Mouse (Mus musculus): ENCODE measurements around the gene Lgals2. TPM values are rescaled to one million over a fixed set of nuclear protein-coding genes. Genes with fewer than 3 reads are reported as not detected.

The Lgals2 gene
- total and polyA plus RNA-seq, 3 experiments, result not detected

DNA sequence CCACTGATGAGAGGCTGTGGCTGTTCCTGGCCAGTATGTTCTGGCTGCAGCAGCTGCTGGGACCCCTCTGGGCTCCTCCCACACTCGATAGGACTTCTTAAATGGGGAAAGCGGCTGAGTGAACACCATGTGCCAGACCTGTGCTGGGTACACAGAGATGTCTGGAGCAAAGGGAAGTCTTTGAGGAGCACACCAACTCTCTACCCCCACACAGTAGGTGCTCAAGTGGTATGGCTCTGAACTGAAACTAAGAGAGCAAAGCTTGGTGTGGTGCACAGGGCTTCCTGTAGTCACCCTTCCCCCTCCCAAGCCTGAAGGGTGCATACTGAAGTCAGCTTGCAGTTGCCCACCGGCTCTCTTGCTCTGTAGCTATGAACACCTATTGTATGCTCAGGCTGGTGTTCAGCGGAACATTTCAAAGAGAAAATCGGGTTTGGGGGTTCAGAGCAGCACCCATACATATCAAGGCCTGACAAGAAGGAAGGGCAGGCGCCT, 43.2 kb upstream of the Lgals2 start:
- Histone ChIP-seq H3K27me3 (ENCODE audit: insufficient read depth, low read length) (no peaks in the 10 kb centered on the region), H3K4me1 (ENCODE audit: insufficient read depth, low read depth, low read length) (peaks cover 87% of the 10 kb centered on the region), H3K36me3 (replicated peaks) (peaks cover 61% of the 10 kb centered on the region), H3K9me3 (replicated peaks) (no peaks in the 10 kb centered on the region), H3K4me3 (ENCODE audit: low read depth, low read length) (peak overlapping the region; percentile 96)
- DNase-seq (ENCODE audit: low spot score) (no peak), ATAC-seq (ENCODE audit: extremely low read depth, insufficient number of reproducible peaks, low FRiP score, poor library complexity, severe bottlenecking) (no peak)
- TF ChIP-seq CTCF (IDR thresholded peaks at IDR 0.05; ENCODE audit: low read depth, low read length) (no peak), TAL1 (conservative IDR thresholded peaks at IDR 0.05; ENCODE audit: low read depth, low read length) (no peak), POLR2AphosphoS5 (IDR thresholded peaks at IDR 0.05; ENCODE audit: insufficient replicate concordance, low read depth, low read length) (no peak), GATA1 (IDR thresholded peaks at IDR 0.05; ENCODE audit: borderline replicate concordance, low read length) (no peak), GATA2 (IDR thresholded peaks at IDR 0.05; ENCODE audit: borderline replicate concordance, low read depth, low read length) (no peak)

DNA sequence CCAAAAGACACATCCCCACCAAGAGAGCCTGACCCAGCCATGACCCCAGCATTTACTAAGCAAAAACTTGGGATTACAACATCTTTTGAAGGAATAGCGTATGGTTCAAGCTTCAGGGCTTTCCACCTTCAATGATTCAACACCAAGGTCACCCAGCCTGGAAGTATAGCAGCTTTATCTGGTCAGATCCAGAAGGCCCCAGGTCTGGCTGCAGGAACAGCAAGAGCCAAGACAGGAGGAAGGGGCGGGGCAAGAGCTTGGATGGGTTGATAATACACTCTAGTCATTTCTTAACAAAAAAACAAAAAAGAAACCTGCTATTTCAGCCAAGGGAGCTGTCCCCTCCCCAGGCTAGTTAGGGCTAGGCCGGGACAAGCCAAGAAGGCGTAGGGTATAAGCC, 42.2 kb upstream of the Lgals2 start:
- Histone ChIP-seq H3K27me3 (ENCODE audit: insufficient read depth, low read length) (no peaks in the 10 kb centered on the region), H3K4me1 (ENCODE audit: insufficient read depth, low read depth, low read length) (peaks cover 87% of the 10 kb centered on the region), H3K4me3 (ENCODE audit: low read depth, low read length) (peak overlapping the region; percentile 96; the same call in 1 of the 2 replicates), H3K9me3 (replicated peaks) (no peaks in the 10 kb centered on the region), H3K36me3 (replicated peaks) (peaks cover 61% of the 10 kb centered on the region)
- ATAC-seq (ENCODE audit: extremely low read depth, insufficient number of reproducible peaks, low FRiP score, poor library complexity, severe bottlenecking) (no peak), DNase-seq (ENCODE audit: low spot score) (no peak)
- no peak for TF ChIP-seq GATA1 (IDR thresholded peaks at IDR 0.05; ENCODE audit: borderline replicate concordance, low read length)
- no peak for TF ChIP-seq POLR2AphosphoS5 (IDR thresholded peaks at IDR 0.05; ENCODE audit: insufficient replicate concordance, low read depth, low read length)
- no peak; the same call in 1 of the 2 replicates for TF ChIP-seq TAL1 (conservative IDR thresholded peaks at IDR 0.05; ENCODE audit: low read depth, low read length)
- no peak for TF ChIP-seq CTCF (IDR thresholded peaks at IDR 0.05; ENCODE audit: low read depth, low read length)
- TF ChIP-seq GATA2 (IDR thresholded peaks at IDR 0.05; ENCODE audit: borderline replicate concordance, low read depth, low read length), result no peak

DNA sequence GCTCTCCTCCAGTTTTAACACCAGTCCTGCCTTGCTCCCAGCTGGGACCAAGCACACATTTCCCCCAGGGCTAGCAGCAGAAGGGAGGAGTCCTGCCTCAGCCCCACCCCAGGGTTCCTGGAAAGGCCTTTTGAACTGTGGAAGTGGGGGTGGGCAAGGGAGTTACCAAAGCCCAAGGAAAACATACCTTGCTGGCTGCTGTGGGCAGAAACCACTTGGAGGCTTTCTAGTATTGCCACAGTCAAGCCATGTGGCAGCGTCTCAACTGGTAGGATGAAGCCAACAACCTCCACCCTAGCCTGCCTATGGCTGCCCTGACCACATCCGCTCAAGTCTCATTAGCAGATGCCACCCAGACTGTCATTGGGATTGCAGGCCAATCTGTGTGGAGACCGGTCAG, 40.8 kb upstream of the Lgals2 start:
- Histone ChIP-seq H3K36me3 (replicated peaks) (peaks cover 61% of the 10 kb centered on the region), H3K9me3 (replicated peaks) (no peaks in the 10 kb centered on the region), H3K4me1 (ENCODE audit: insufficient read depth, low read depth, low read length) (peaks cover 87% of the 10 kb centered on the region), H3K27me3 (ENCODE audit: insufficient read depth, low read length) (no peaks in the 10 kb centered on the region), H3K4me3 (ENCODE audit: low read depth, low read length) (peak overlapping the region; percentile 68; the same call in 1 of the 2 replicates)
- ATAC-seq (ENCODE audit: extremely low read depth, insufficient number of reproducible peaks, low FRiP score, poor library complexity, severe bottlenecking) (peak; percentile 5; the same call in 1 of the 2 replicates), DNase-seq (ENCODE audit: low spot score) (peak; percentile 61)
- TF ChIP-seq GATA1 (IDR thresholded peaks at IDR 0.05; ENCODE audit: borderline replicate concordance, low read length), result no peak
- no peak for TF ChIP-seq CTCF (IDR thresholded peaks at IDR 0.05; ENCODE audit: low read depth, low read length)
- no peak for TF ChIP-seq GATA2 (IDR thresholded peaks at IDR 0.05; ENCODE audit: borderline replicate concordance, low read depth, low read length)
- TF ChIP-seq TAL1 (conservative IDR thresholded peaks at IDR 0.05; ENCODE audit: low read depth, low read length), result no peak
- TF ChIP-seq POLR2AphosphoS5 (IDR thresholded peaks at IDR 0.05; ENCODE audit: insufficient replicate concordance, low read depth, low read length), result no peak

DNA sequence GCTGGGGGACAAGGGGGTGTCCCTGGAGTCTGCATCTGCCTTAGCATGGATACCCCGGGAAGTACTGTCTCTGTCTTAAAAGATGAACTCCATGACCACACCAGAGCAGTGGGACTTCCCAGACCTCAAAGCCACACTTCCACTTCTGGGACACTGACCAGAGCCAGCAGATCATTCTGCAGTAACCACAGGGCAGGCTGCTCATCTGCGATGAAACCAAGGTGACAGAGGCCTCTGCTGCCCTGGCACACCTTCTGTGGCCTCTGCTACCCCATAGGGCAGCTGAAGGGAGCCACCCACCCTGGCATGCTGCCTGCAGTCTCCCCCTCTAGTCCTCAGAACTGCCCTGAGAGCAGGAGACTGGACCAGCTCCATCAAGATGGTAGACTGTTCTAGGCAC, 40.4 kb upstream of the Lgals2 start:
- Histone ChIP-seq H3K4me1 (ENCODE audit: insufficient read depth, low read depth, low read length) (peaks cover 87% of the 10 kb centered on the region), H3K9me3 (replicated peaks) (no peaks in the 10 kb centered on the region), H3K36me3 (replicated peaks) (peaks cover 61% of the 10 kb centered on the region), H3K4me3 (ENCODE audit: low read depth, low read length) (peak overlapping the region; percentile 68; the same call in 1 of the 2 replicates), H3K27me3 (ENCODE audit: insufficient read depth, low read length) (no peaks in the 10 kb centered on the region)
- TF ChIP-seq POLR2AphosphoS5 (IDR thresholded peaks at IDR 0.05; ENCODE audit: insufficient replicate concordance, low read depth, low read length) (no peak), CTCF (IDR thresholded peaks at IDR 0.05; ENCODE audit: low read depth, low read length) (no peak), GATA1 (IDR thresholded peaks at IDR 0.05; ENCODE audit: borderline replicate concordance, low read length) (no peak), GATA2 (IDR thresholded peaks at IDR 0.05; ENCODE audit: borderline replicate concordance, low read depth, low read length) (no peak), TAL1 (conservative IDR thresholded peaks at IDR 0.05; ENCODE audit: low read depth, low read length) (no peak)
- ATAC-seq (ENCODE audit: extremely low read depth, insufficient number of reproducible peaks, low FRiP score, poor library complexity, severe bottlenecking) (no peak; the same call in 1 of the 2 replicates), DNase-seq (ENCODE audit: low spot score) (no peak)

DNA sequence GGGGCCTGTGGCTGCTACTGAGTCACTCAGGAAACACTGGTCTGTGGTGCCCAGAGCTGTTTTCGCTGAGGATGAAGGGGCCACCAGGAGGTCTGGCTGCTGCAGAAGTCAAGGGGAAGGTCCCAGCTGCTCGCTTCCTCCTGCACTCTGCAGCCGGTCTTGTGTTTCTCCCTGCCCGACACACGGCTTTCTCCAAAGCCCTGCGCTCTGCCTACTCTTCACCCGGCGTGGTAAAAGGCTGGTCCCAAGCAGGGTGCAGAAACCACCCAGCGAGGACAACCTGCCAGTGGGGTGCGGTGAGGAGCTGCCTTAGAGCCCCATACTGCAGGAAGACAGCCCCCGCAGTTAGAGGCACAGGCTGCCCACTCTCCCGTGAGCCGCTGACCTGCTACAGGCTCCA, 39.4 kb upstream of the Lgals2 start:
- H3K36me3 ChIP-seq (replicated peaks), result peaks cover 67% of the 10 kb centered on the region
- no peaks in the 10 kb centered on the region for H3K27me3 ChIP-seq (ENCODE audit: insufficient read depth, low read length)
- no peak for TF ChIP-seq TAL1 (conservative IDR thresholded peaks at IDR 0.05; ENCODE audit: low read depth, low read length)
- no peak for TF ChIP-seq CTCF (IDR thresholded peaks at IDR 0.05; ENCODE audit: low read depth, low read length)
- no peak for TF ChIP-seq GATA1 (IDR thresholded peaks at IDR 0.05; ENCODE audit: borderline replicate concordance, low read length)
- H3K4me1 ChIP-seq (ENCODE audit: insufficient read depth, low read depth, low read length), result peaks cover 95% of the 10 kb centered on the region
- peak overlapping the region; percentile 68; the same call in 1 of the 2 replicates for H3K4me3 ChIP-seq (ENCODE audit: low read depth, low read length)
- DNase-seq (ENCODE audit: low spot score) (no peak), ATAC-seq (ENCODE audit: extremely low read depth, insufficient number of reproducible peaks, low FRiP score, poor library complexity, severe bottlenecking) (no peak)
- H3K9me3 ChIP-seq (replicated peaks), result no peaks in the 10 kb centered on the region

DNA sequence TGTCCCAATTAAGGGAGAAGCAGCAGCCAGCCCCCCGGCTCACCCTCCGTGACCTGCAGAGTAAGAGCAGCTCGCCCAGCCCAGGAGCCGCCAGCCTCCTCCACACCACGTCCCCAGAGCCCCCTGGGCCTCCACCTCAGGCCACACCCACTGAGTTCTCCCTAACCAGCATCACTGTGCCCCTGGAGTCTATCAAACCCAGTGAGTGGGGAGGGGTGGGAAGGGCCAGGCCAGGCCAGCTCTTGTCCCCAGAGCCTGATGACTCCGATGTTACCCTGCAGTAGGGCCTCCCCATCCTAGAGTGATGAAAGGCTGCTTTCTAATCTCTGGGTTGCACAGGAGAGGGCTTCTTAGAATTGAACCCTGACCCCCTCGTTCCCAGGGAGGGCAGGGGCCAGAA, 37.1 kb upstream of the Lgals2 start:
- no peaks in the 10 kb centered on the region for H3K27me3 ChIP-seq (ENCODE audit: insufficient read depth, low read length)
- ATAC-seq (ENCODE audit: extremely low read depth, insufficient number of reproducible peaks, low FRiP score, poor library complexity, severe bottlenecking), result 0 out of 2 replicates have a peak, but pooled peaks have one; percentile 9
- H3K4me1 ChIP-seq (ENCODE audit: insufficient read depth, low read depth, low read length), result peaks cover 99% of the 10 kb centered on the region
- H3K9me3 ChIP-seq (replicated peaks), result no peaks in the 10 kb centered on the region
- peak; percentile 52 for DNase-seq (ENCODE audit: low spot score)
- peaks cover 90% of the 10 kb centered on the region for H3K36me3 ChIP-seq (replicated peaks)
- TF ChIP-seq TAL1 (conservative IDR thresholded peaks at IDR 0.05; ENCODE audit: low read depth, low read length) (no peak), GATA1 (IDR thresholded peaks at IDR 0.05; ENCODE audit: borderline replicate concordance, low read length) (no peak), GATA2 (IDR thresholded peaks at IDR 0.05; ENCODE audit: borderline replicate concordance, low read depth, low read length) (no peak), CTCF (IDR thresholded peaks at IDR 0.05; ENCODE audit: low read depth, low read length) (no peak), POLR2AphosphoS5 (IDR thresholded peaks at IDR 0.05; ENCODE audit: insufficient replicate concordance, low read depth, low read length) (no peak)
- H3K4me3 ChIP-seq (ENCODE audit: low read depth, low read length), result peak overlapping the region; percentile 68; the same call in 1 of the 2 replicates

All from G1E (cell line).